ENCODE assay signal across 8 mouse cellular contexts in genomic region chr2:117438586-117439371, GRCm38 (mm10).
DNase-seq lines count a peak whose midpoint lies in the region; ATAC-seq lines count a peak whose summit lies in the region.

No protein-coding gene starts in this region.

- H3K9me3 ChIP-seq in forebrain, embryonic 12.5 days = no peaks in the 10 kb centered on the region
- no peaks in the 10 kb centered on the region for H3K9me3 ChIP-seq in hindbrain, embryonic 15.5 days

- no peaks in the 10 kb centered on the region for H3K27me3 ChIP-seq in forebrain, embryonic 12.5 days
- no peaks in the 10 kb centered on the region for H3K27me3 ChIP-seq in hindbrain, embryonic 15.5 days

- peak; percentile 59 for DNase-seq in MN1 (ENCODE audit: low spot score)
- peak; percentile 48 for DNase-seq in c-Kit-positive CD71-negative TER-119-negative erythroid progenitor cells, embryonic 14.5 days (ENCODE audit: low read depth)
- peak; percentile 79 to 86 for DNase-seq in layer of hippocampus, postnatal 14 days (ENCODE audit: low spot score in 2 of 2)
- DNase-seq in lung, postnatal 36 days = peak; percentile 74
- peak; percentile 91 to 92 for DNase-seq in right cerebral cortex, adult 2 months (ENCODE audit: low spot score in 2 of 2)
- DNase-seq in urinary bladder, postnatal 14 days (ENCODE audit: low spot score) = peak; percentile 68

- peaks cover 5% of the 10 kb centered on the region; the same call in 1 of the 2 replicates for H3K4me1 ChIP-seq in forebrain, embryonic 12.5 days
- H3K4me1 ChIP-seq in hindbrain, embryonic 15.5 days (replicated peaks) = no peaks in the 10 kb centered on the region

- H3K9ac ChIP-seq in forebrain, embryonic 12.5 days = no peak overlapping the region
- H3K9ac ChIP-seq in hindbrain, embryonic 15.5 days = no peak overlapping the region

- no peak overlapping the region for H3K4me2 ChIP-seq in forebrain, embryonic 12.5 days
- H3K4me2 ChIP-seq in hindbrain, embryonic 15.5 days = no peak overlapping the region

- H3K36me3 ChIP-seq in forebrain, embryonic 12.5 days (replicated peaks) = no peaks in the 10 kb centered on the region
- no peaks in the 10 kb centered on the region for H3K36me3 ChIP-seq in hindbrain, embryonic 15.5 days

- ATAC-seq in forebrain, embryonic 12.5 days (ENCODE audit: low FRiP score) = peak; percentile 87
- ATAC-seq in hindbrain, embryonic 15.5 days (ENCODE audit: low FRiP score, low read depth) = peak; percentile 83

- no peak overlapping the region for H3K4me3 ChIP-seq in forebrain, embryonic 12.5 days (replicated peaks)
- H3K4me3 ChIP-seq in hindbrain, embryonic 15.5 days = no peak overlapping the region

- 66% methylated on average over 8 of the region's 8 CpGs for WGBS in forebrain, embryonic 12.5 days
- 68% methylated on average over 8 of the region's 8 CpGs for WGBS in hindbrain, embryonic 15.5 days

- peak overlapping the region; percentile 81 for H3K27ac ChIP-seq in forebrain, embryonic 12.5 days
- no peak overlapping the region for H3K27ac ChIP-seq in hindbrain, embryonic 15.5 days (replicated peaks)
